Mouse (Mus musculus) kidney, embryonic 14.5 days (tissue): ENCODE data around the gene Kcnc1. TPM values are rescaled to one million over a fixed set of nuclear protein-coding genes. Genes with fewer than 3 reads are reported as not detected.

Experiments
- ATAC-seq: fragments of 200-750 bp; cut with Nextera tagmentation; 2 replicates; pipeline ENCODE4 v1.8.0; 2017; ENCODE audit warnings: moderate number of reproducible peaks, mild to moderate bottlenecking, moderate TSS enrichment, moderate library complexity; ENCODE audit not compliant: low FRiP score, low TSS enrichment
- H3K27ac ChIP-seq: fragments of 300-500 bp; sonication (generic); 2 replicates; pipeline ENCODE4 v1.5.1; 2014; ENCODE audit warnings: low read depth, mild to moderate bottlenecking, low read length, moderate library complexity, mixed read lengths
- H3K27me3 ChIP-seq: fragments of 300-500 bp; sonication (generic); 2 replicates; pipeline ENCODE4 v1.6.1; 2014; ENCODE audit warnings: mild to moderate bottlenecking, low read length; ENCODE audit not compliant: control insufficient read depth, insufficient read depth
- H3K36me3 ChIP-seq: fragments of 300-500 bp; sonication (generic); 2 replicates; pipeline ENCODE4 v1.6.1; 2014; ENCODE audit warnings: low read length, mixed read lengths; ENCODE audit not compliant: control insufficient read depth, insufficient read depth
- H3K4me1 ChIP-seq: fragments of 300-500 bp; sonication (generic); 2 replicates; pipeline ENCODE4 v1.6.1; 2014; ENCODE audit warnings: low read length, mixed read lengths; ENCODE audit not compliant: control insufficient read depth, insufficient read depth
- H3K4me2 ChIP-seq: fragments of 300-500 bp; sonication (generic); replicated peaks from 2 replicates; pipeline ENCODE4 v1.6.1; 2014; ENCODE audit warnings: low read depth, mild to moderate bottlenecking, low read length
- H3K4me3 ChIP-seq: fragments of 300-500 bp; sonication (generic); 2 replicates; pipeline ENCODE4 v1.5.1; 2014; ENCODE audit warnings: mild to moderate bottlenecking, low read length
- H3K9ac ChIP-seq: fragments of 300-500 bp; sonication (generic); 2 replicates; pipeline ENCODE4 v1.6.1; 2014; ENCODE audit warnings: low read depth, mild to moderate bottlenecking, low read length, moderate library complexity
- H3K9me3 ChIP-seq: fragments of 300-500 bp; sonication (generic); 2 replicates; pipeline ENCODE4 v1.6.1; 2016; ENCODE audit warnings: low read length; ENCODE audit not compliant: control insufficient read depth
- WGBS: fragments of 180-500 bp; shearing (Covaris S2); extraction: QIAGEN DNeasy Blood & Tissue Kit; methylation state at CpG from one replicate; pipeline ENCODE4 v1.1.7; 2014; 5-methylcytosine and 5-hydroxymethylcytosine counted together
- polyA plus RNA-seq: library from polyadenylated mRNA; unstranded; fragments of >200 nt; fragmentation: Nextera tagmentation; extraction: Ambion mirVana; gene quantifications from 2 replicates; pipeline ENCODE4 v1.2.1, GENCODE M21; 2014

Gene Kcnc1
- polyA plus RNA-seq, 1 experiment from 2014 or later = not detected

- H3K27me3 ChIP-seq = peaks cover 17% of the 10 kb centered on the region
- no peak overlapping the region for H3K4me2 ChIP-seq
- H3K4me3 ChIP-seq = no peak overlapping the region
- WGBS = 66% methylated on average over 4 of the region's 4 CpGs
- H3K9me3 ChIP-seq = no peaks in the 10 kb centered on the region
- ATAC-seq = no peak
- H3K27ac ChIP-seq = no peak overlapping the region
- no peaks in the 10 kb centered on the region for H3K36me3 ChIP-seq
- no peak overlapping the region for H3K9ac ChIP-seq
- H3K4me1 ChIP-seq = no peaks in the 10 kb centered on the region
Measured at GRCm38 (mm10) chr7:46390226-46390625, 6.1 kb upstream of the Kcnc1 start.

GRCm38 (mm10) chr7:46391701-46392100, 4.6 kb upstream of the Kcnc1 start:
- WGBS = 63% methylated on average over 5 of the region's 5 CpGs
- no peaks in the 10 kb centered on the region for H3K36me3 ChIP-seq
- H3K9me3 ChIP-seq = no peaks in the 10 kb centered on the region
- H3K4me3 ChIP-seq = no peak overlapping the region
- H3K4me1 ChIP-seq = peaks cover 8% of the 10 kb centered on the region; the same call in 1 of the 2 replicates
- ATAC-seq = no peak
- H3K4me2 ChIP-seq = no peak overlapping the region
- H3K27ac ChIP-seq = no peak overlapping the region
- H3K27me3 ChIP-seq = peaks cover 32% of the 10 kb centered on the region
- H3K9ac ChIP-seq = no peak overlapping the region

GRCm38 (mm10) chr7:46393116-46393515, 3.2 kb upstream of the Kcnc1 start:
- Histone ChIP-seq H3K27me3 (peaks cover 46% of the 10 kb centered on the region), H3K27ac (no peak overlapping the region)
- peak; percentile 7; the same call in 1 of the 2 replicates for ATAC-seq

GRCm38 (mm10) chr7:46393718-46394511, 2.4 kb upstream of the Kcnc1 start:
- Histone ChIP-seq H3K27ac (no peak overlapping the region), H3K4me2 (no peak overlapping the region), H3K9me3 (no peaks in the 10 kb centered on the region), H3K4me1 (peaks cover 13% of the 10 kb centered on the region), H3K27me3 (peaks cover 54% of the 10 kb centered on the region), H3K4me3 (no peak overlapping the region), H3K9ac (no peak overlapping the region), H3K36me3 (no peaks in the 10 kb centered on the region)
- ATAC-seq = no peak
- 33% methylated on average over 12 of the region's 12 CpGs for WGBS

More at GRCm38 (mm10) chr7:46393116-46393515, 3.2 kb upstream of the Kcnc1 start:
- no peak overlapping the region for H3K4me3 ChIP-seq
- no peak overlapping the region for H3K4me2 ChIP-seq
- WGBS = 0% methylated on average over 2 of the region's 2 CpGs
- H3K4me1 ChIP-seq = peaks cover 13% of the 10 kb centered on the region
- no peaks in the 10 kb centered on the region for H3K9me3 ChIP-seq
- no peaks in the 10 kb centered on the region for H3K36me3 ChIP-seq
- H3K9ac ChIP-seq = no peak overlapping the region

GRCm38 (mm10) chr7:46394933-46395332, 1.4 kb upstream of the Kcnc1 start:
- no peak overlapping the region for H3K4me3 ChIP-seq
- peaks cover 13% of the 10 kb centered on the region for H3K4me1 ChIP-seq
- H3K9ac ChIP-seq = no peak overlapping the region
- no peaks in the 10 kb centered on the region for H3K36me3 ChIP-seq
- H3K9me3 ChIP-seq = no peaks in the 10 kb centered on the region
- H3K4me2 ChIP-seq = no peak overlapping the region
- H3K27me3 ChIP-seq = peaks cover 62% of the 10 kb centered on the region
- no peak overlapping the region for H3K27ac ChIP-seq
- WGBS = 52% methylated on average over 4 of the region's 4 CpGs
- ATAC-seq = no peak

GRCm38 (mm10) chr7:46395571-46395970, 726 bp upstream of the Kcnc1 start:
- H3K4me3 ChIP-seq = peak overlapping the region; percentile 48; the same call in 1 of the 2 replicates
- H3K27ac ChIP-seq = no peak overlapping the region
- no peaks in the 10 kb centered on the region for H3K36me3 ChIP-seq
- H3K4me2 ChIP-seq = peak overlapping the region; percentile 98
- ATAC-seq = no peak
- no peaks in the 10 kb centered on the region for H3K9me3 ChIP-seq
- H3K27me3 ChIP-seq = peaks cover 63% of the 10 kb centered on the region
- peaks cover 13% of the 10 kb centered on the region for H3K4me1 ChIP-seq
- WGBS = 13% methylated on average over 6 of the region's 6 CpGs
- no peak overlapping the region for H3K9ac ChIP-seq

- Histone ChIP-seq H3K27ac (no peak overlapping the region), H3K4me2 (peak overlapping the region; percentile 98), H3K27me3 (peaks cover 63% of the 10 kb centered on the region), H3K9me3 (no peaks in the 10 kb centered on the region), H3K4me3 (peak overlapping the region; percentile 48), H3K4me1 (peaks cover 13% of the 10 kb centered on the region), H3K9ac (no peak overlapping the region), H3K36me3 (no peaks in the 10 kb centered on the region)
- 1% methylated on average over 41 of the region's 64 CpGs for WGBS
- ATAC-seq = peak; percentile 33; the same call in 1 of the 2 replicates
Measured at GRCm38 (mm10) chr7:46396928-46397731, 833 bp downstream of the Kcnc1 start.

- peak overlapping the region; percentile 48 for H3K4me3 ChIP-seq
- H3K4me1 ChIP-seq = peaks cover 13% of the 10 kb centered on the region
- H3K9me3 ChIP-seq = no peaks in the 10 kb centered on the region
- H3K4me2 ChIP-seq = peak overlapping the region; percentile 98; the same call in 1 of the 2 replicates
- no peak overlapping the region for H3K9ac ChIP-seq
- H3K27ac ChIP-seq = no peak overlapping the region
- no peak for ATAC-seq
- WGBS = 14% methylated on average over 70 of the region's 70 CpGs
- H3K27me3 ChIP-seq = peaks cover 63% of the 10 kb centered on the region
- no peaks in the 10 kb centered on the region for H3K36me3 ChIP-seq
Measured at GRCm38 (mm10) chr7:46397732-46398333, 1.5 kb downstream of the Kcnc1 start.
